Mouse (Mus musculus): ENCODE data around the gene Als2cr12. TPM values are rescaled to one million over a fixed set of nuclear protein-coding genes. Genes with fewer than 3 reads are reported as not detected.
A peak's percentile ranks its signal among the peaks of the same experiment; 100 is the strongest.
"Not testable (repeated sequence)": the region's sequence is repeated elsewhere in the genome, so short reads cannot be mapped to it uniquely, and the experiment has no call there.

The Als2cr12 gene
- total RNA-seq (2021): not detected
- long read RNA-seq, experiment 1: 0 reads
- long read RNA-seq, experiment 2, partial matches to known transcripts: 1 of 2 reads
- long read RNA-seq, experiment 2, other reads (novel, unspliced or antisense): 1 of 2 reads

- DNase-seq: not testable (repeated sequence)
Observed at GRCm38 (mm10) chr1:58695810-58696209, at the start of gene Als2cr12. TSS of gene Als2cr12 (minus strand) at chr1:58695989.

GRCm38 (mm10) chr1:58744645-58745044, 48.9 kb upstream of the Als2cr12 start:
- peak; percentile 23 for DNase-seq

- no peak for DNase-seq
Observed at GRCm38 (mm10) chr1:58743252-58743651, 47.5 kb upstream of the Als2cr12 start.

- DNase-seq: no peak
Observed at GRCm38 (mm10) chr1:58742571-58743021, 46.8 kb upstream of the Als2cr12 start.

GRCm38 (mm10) chr1:58739529-58739928, 43.7 kb upstream of the Als2cr12 start:
- DNase-seq: no peak

- no peak for DNase-seq
Observed at GRCm38 (mm10) chr1:58736968-58737367, 41.2 kb upstream of the Als2cr12 start.

GRCm38 (mm10) chr1:58735962-58736361, 40.2 kb upstream of the Als2cr12 start:
- DNase-seq: no peak

GRCm38 (mm10) chr1:58734043-58734920, 38.5 kb upstream of the Als2cr12 start:
- DNase-seq: no peak

- DNase-seq: no peak
Observed at GRCm38 (mm10) chr1:58733636-58734035, 37.8 kb upstream of the Als2cr12 start.

GRCm38 (mm10) chr1:58728590-58728868, 32.7 kb upstream of the Als2cr12 start:
- no peak for DNase-seq

- DNase-seq: no peak
Observed at GRCm38 (mm10) chr1:58727747-58728589, 32.2 kb upstream of the Als2cr12 start.

- DNase-seq: no peak
Observed at GRCm38 (mm10) chr1:58727019-58727746, 31.4 kb upstream of the Als2cr12 start.

GRCm38 (mm10) chr1:58725767-58726166, 30.0 kb upstream of the Als2cr12 start:
- DNase-seq: no peak

GRCm38 (mm10) chr1:58725095-58725494, 29.3 kb upstream of the Als2cr12 start:
- DNase-seq: no peak

- DNase-seq: no peak
Observed at GRCm38 (mm10) chr1:58724533-58724932, 28.7 kb upstream of the Als2cr12 start.

- DNase-seq: peak; percentile 45
Observed at GRCm38 (mm10) chr1:58723809-58724405, 28.1 kb upstream of the Als2cr12 start.

- no peak for DNase-seq
Observed at GRCm38 (mm10) chr1:58723062-58723808, 27.4 kb upstream of the Als2cr12 start.

GRCm38 (mm10) chr1:58722115-58722938, 26.5 kb upstream of the Als2cr12 start:
- DNase-seq: no peak

GRCm38 (mm10) chr1:58720988-58721387, 25.2 kb upstream of the Als2cr12 start:
- DNase-seq: no peak

GRCm38 (mm10) chr1:58720090-58720489, 24.3 kb upstream of the Als2cr12 start:
- DNase-seq: no peak
